Mouse (Mus musculus) limb, embryonic 13.5 days (tissue): ENCODE data around the gene Kdm5a. TPM values are rescaled to one million over a fixed set of nuclear protein-coding genes. Genes with fewer than 3 reads are reported as not detected.

ENCODE experiments used
- ATAC-seq: fragments of 200-750 bp; cut with Nextera tagmentation; 2 replicates; pipeline ENCODE4 v1.8.0; 2017; ENCODE audit warnings: low read depth, moderate number of reproducible peaks, moderate TSS enrichment; ENCODE audit not compliant: low FRiP score
- H3K27ac ChIP-seq: fragments of 300-500 bp; sonication (generic); 2 replicates; pipeline ENCODE4 v1.5.1; 2015; ENCODE audit warnings: inconsistent platforms, mild to moderate bottlenecking, moderate library complexity
- H3K27me3 ChIP-seq: fragments of 300-500 bp; sonication (generic); 2 replicates; pipeline ENCODE4 v1.6.1; 2015; ENCODE audit warnings: mild to moderate bottlenecking, inconsistent platforms
- H3K36me3 ChIP-seq: fragments of 300-500 bp; sonication (generic); 2 replicates; pipeline ENCODE4 v1.6.1; 2015; ENCODE audit warnings: inconsistent platforms, mild to moderate bottlenecking, moderate library complexity
- H3K4me1 ChIP-seq: fragments of 300-500 bp; sonication (generic); 2 replicates; pipeline ENCODE4 v1.6.1; 2015; ENCODE audit warnings: inconsistent platforms
- H3K4me2 ChIP-seq: fragments of 300-500 bp; sonication (generic); replicated peaks from 2 replicates; pipeline ENCODE4 v1.6.1; 2015; ENCODE audit warnings: inconsistent platforms, mild to moderate bottlenecking, moderate library complexity
- H3K4me3 ChIP-seq: fragments of 300-500 bp; sonication (generic); 2 replicates; pipeline ENCODE4 v1.5.1; 2015; ENCODE audit warnings: moderate library complexity, mild to moderate bottlenecking, inconsistent platforms
- H3K9ac ChIP-seq: fragments of 300-500 bp; sonication (generic); 2 replicates; pipeline ENCODE4 v1.6.1; 2015; ENCODE audit warnings: mild to moderate bottlenecking, inconsistent platforms
- H3K9me3 ChIP-seq: fragments of 300-500 bp; sonication (generic); 2 replicates; pipeline ENCODE4 v1.6.1; 2016; ENCODE audit warnings: inconsistent platforms
- WGBS: fragments of 180-500 bp; shearing (Covaris S2); methylation state at CpG from one replicate; pipeline ENCODE4 v1.1.7; 2015; 5-methylcytosine and 5-hydroxymethylcytosine counted together
- polyA plus RNA-seq: library from polyadenylated mRNA; unstranded; fragments of >200 nt; fragmentation: Nextera tagmentation; extraction: Ambion mirVana; gene quantifications from 2 replicates; pipeline ENCODE4 v1.2.1, GENCODE M21; 2015

Kdm5a gene
- polyA plus RNA-seq, 1 experiment from 2014 or later = 52.2 TPM

- Histone ChIP-seq H3K27me3 (no peaks in the 10 kb centered on the region), H3K4me2 (peak overlapping the region; percentile 91), H3K9me3 (no peaks in the 10 kb centered on the region), H3K36me3 (peaks cover 10% of the 10 kb centered on the region), H3K9ac (peak overlapping the region; percentile 91), H3K4me1 (peaks cover 17% of the 10 kb centered on the region), H3K27ac (peak overlapping the region; percentile 95), H3K4me3 (peak overlapping the region; percentile 91)
- WGBS = 23% methylated on average over 15 of the region's 15 CpGs
- peak; percentile 22 for ATAC-seq
Observed at GRCm38 (mm10) chr6:120362774-120363687, 893 bp upstream of the Kdm5a start.

GRCm38 (mm10) chr6:120364523-120364905, 590 bp downstream of the Kdm5a start:
- WGBS = under 1% methylated on average over 31 of the region's 31 CpGs
- Histone ChIP-seq H3K4me1 (peaks cover 17% of the 10 kb centered on the region), H3K9ac (peak overlapping the region; percentile 91), H3K36me3 (peaks cover 25% of the 10 kb centered on the region), H3K27ac (peak overlapping the region; percentile 95), H3K27me3 (no peaks in the 10 kb centered on the region), H3K4me3 (peak overlapping the region; percentile 91), H3K4me2 (peak overlapping the region; percentile 91), H3K9me3 (no peaks in the 10 kb centered on the region)
- no peak for ATAC-seq

DNA sequence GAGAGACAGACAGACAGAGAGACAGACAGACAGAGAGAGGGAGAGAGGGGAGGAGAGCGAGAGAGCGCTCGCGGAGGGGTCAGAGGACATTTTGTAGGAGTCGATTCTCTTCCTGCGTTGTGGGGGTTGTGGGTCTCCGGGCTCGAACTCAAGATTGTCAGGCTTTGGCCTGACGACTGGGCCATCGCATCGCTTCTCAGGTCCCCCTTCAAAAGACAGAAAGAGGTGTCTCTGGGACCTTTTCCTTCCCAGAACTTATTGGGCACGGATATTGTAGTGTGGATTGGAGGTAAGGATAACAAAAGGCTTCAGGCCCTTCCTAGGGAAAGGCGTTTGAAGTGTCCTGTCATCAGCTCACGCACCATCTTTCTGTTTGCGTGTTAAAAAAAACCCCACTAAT, 1.1 kb downstream of the Kdm5a start:
- H3K9ac ChIP-seq = peak overlapping the region; percentile 91
- no peak for ATAC-seq
- peak overlapping the region; percentile 91 for H3K4me3 ChIP-seq
- H3K4me1 ChIP-seq = peaks cover 17% of the 10 kb centered on the region
- no peaks in the 10 kb centered on the region for H3K9me3 ChIP-seq
- H3K4me2 ChIP-seq = peak overlapping the region; percentile 91
- no peak overlapping the region for H3K27ac ChIP-seq
- whole genome bisulfite sequencing = 6% methylated on average over 15 of the region's 15 CpGs
- peaks cover 30% of the 10 kb centered on the region for H3K36me3 ChIP-seq
- H3K27me3 ChIP-seq = no peaks in the 10 kb centered on the region

DNA sequence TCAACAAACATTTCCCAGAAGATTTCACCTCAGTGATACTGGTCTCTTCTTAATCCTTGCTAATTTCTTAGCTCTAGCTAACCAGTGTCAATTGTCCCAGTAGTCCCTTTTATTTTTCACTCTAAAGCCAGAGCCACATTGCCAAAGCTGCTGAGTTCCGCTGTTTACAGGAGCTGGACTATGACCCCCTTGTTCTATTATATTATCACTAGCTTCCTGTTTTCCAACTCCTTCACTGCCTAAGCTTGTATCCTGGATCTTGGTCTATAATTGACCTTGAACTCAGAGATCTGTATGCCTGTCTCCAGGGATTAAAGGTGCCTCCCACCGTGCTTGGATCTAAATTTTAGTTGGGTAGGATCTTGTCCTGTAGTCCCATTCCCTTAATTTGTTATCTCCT, 12.8 kb downstream of the Kdm5a start:
- no peaks in the 10 kb centered on the region for H3K27me3 ChIP-seq
- WGBS = 94% methylated on average over 2 of the region's 2 CpGs
- H3K9ac ChIP-seq = no peak overlapping the region
- H3K4me1 ChIP-seq = no peaks in the 10 kb centered on the region
- no peaks in the 10 kb centered on the region for H3K9me3 ChIP-seq
- no peak overlapping the region for H3K4me2 ChIP-seq
- H3K36me3 ChIP-seq = peaks cover 83% of the 10 kb centered on the region
- no peak overlapping the region for H3K4me3 ChIP-seq
- ATAC-seq = no peak
- no peak overlapping the region for H3K27ac ChIP-seq

DNA sequence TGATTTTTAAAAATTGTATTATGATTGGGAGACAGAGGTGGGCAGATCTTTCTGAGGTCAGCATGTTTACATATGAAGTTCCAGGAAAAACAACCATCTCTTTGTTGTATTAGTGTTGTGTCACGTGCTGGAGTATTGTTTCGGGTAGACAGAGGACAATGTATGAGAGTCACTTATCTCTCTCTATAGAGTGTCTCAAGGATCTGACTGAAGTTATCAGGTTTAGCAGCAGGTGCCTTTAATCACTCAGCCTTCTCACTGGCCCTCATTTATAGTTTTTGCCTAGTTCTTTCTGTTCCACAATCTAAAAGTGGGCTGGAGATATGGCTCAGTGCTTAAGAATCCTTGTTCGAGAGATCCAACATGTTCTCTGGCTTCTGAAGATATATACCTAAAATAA, 26.1 kb downstream of the Kdm5a start:
- WGBS = 89% methylated on average over 3 of the region's 3 CpGs
- peaks cover 56% of the 10 kb centered on the region for H3K36me3 ChIP-seq
- no peak overlapping the region for H3K4me2 ChIP-seq
- no peaks in the 10 kb centered on the region for H3K4me1 ChIP-seq
- H3K9me3 ChIP-seq = no peaks in the 10 kb centered on the region
- no peak overlapping the region for H3K27ac ChIP-seq
- no peak overlapping the region for H3K9ac ChIP-seq
- no peak overlapping the region for H3K4me3 ChIP-seq
- no peak for ATAC-seq
- H3K27me3 ChIP-seq = no peaks in the 10 kb centered on the region

GRCm38 (mm10) chr6:120392811-120393210, 28.9 kb downstream of the Kdm5a start:
- H3K4me2 ChIP-seq = no peak overlapping the region
- no peak overlapping the region for H3K4me3 ChIP-seq
- no peak for ATAC-seq
- H3K9ac ChIP-seq = no peak overlapping the region
- H3K36me3 ChIP-seq = peaks cover 72% of the 10 kb centered on the region
- H3K27ac ChIP-seq = no peak overlapping the region
- H3K9me3 ChIP-seq = no peaks in the 10 kb centered on the region
- no peaks in the 10 kb centered on the region for H3K27me3 ChIP-seq
- H3K4me1 ChIP-seq = no peaks in the 10 kb centered on the region
- WGBS = 90% methylated on average over 2 of the region's 2 CpGs

GRCm38 (mm10) chr6:120395622-120396345, 31.9 kb downstream of the Kdm5a start:
- Histone ChIP-seq H3K27me3 (no peaks in the 10 kb centered on the region), H3K9ac (no peak overlapping the region), H3K27ac (no peak overlapping the region), H3K9me3 (no peaks in the 10 kb centered on the region), H3K36me3 (peaks cover 78% of the 10 kb centered on the region), H3K4me3 (no peak overlapping the region), H3K4me2 (no peak overlapping the region), H3K4me1 (no peaks in the 10 kb centered on the region)
- WGBS = 90% methylated on average over 5 of the region's 5 CpGs
- ATAC-seq = no peak

DNA sequence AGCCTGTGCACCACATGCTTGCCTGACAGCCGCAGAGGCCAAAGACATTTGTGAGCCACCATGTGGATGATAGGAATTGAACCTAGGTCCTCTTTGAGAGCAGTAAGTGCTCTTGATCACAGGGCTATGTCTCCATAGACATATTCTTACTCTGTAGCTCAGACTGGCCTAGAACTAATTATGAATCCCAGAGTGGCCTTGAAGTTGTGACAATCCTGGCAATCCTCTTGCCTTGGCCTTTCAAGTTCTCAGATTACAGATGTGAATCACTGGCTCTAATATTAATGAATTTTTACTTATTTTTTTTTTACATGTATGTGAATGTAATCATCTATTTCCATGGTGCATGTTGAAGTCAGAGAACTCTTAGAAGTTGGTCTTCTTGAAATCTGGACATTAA, 40.0 kb downstream of the Kdm5a start:
- Histone ChIP-seq H3K9ac (no peak overlapping the region), H3K4me3 (no peak overlapping the region), H3K4me2 (no peak overlapping the region), H3K27ac (no peak overlapping the region), H3K4me1 (no peaks in the 10 kb centered on the region), H3K27me3 (no peaks in the 10 kb centered on the region), H3K36me3 (peaks cover 75% of the 10 kb centered on the region), H3K9me3 (no peaks in the 10 kb centered on the region)
- WGBS = 96% methylated on average over 1 of the region's 1 CpGs
- ATAC-seq = no peak

GRCm38 (mm10) chr6:120438161-120438560, 74.2 kb downstream of the Kdm5a start:
- no peak for ATAC-seq
- Histone ChIP-seq H3K27ac (no peak overlapping the region), H3K4me2 (no peak overlapping the region), H3K4me3 (no peak overlapping the region), H3K36me3 (peaks cover 71% of the 10 kb centered on the region), H3K4me1 (no peaks in the 10 kb centered on the region), H3K9ac (no peak overlapping the region), H3K27me3 (no peaks in the 10 kb centered on the region), H3K9me3 (no peaks in the 10 kb centered on the region)
- 89% methylated on average over 3 of the region's 3 CpGs for WGBS

DNA sequence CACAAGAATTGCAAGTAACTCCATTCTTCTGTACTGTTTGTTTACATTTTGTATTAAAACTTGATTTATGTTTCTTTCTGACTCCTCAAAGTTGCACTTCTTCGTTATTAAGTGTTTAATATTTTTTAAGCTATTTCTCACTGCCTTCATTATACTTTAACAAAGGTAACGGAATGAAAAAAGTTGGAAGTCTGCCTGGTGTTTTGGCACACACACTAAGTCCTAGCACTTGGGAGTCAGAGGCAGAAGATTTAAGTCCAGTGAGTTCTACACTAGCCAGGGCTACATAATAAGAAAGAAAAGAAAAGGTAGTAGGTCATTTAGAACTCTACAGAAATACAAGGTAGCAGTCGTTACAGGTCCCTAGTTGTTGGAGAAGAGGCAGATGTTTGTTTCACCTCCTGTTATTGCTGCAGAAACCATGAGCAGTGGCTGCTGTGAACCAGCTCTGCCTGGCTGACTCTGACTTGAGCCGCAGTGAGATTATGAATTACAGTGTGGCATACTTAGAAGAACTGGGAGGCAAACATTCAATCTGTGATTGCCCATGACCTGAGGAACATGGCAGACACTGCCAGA, 78.3 kb downstream of the Kdm5a start:
- Histone ChIP-seq H3K4me1 (0 out of 2 replicates have a peak, but pooled peaks cover 4% of the 10 kb centered on the region), H3K36me3 (peaks cover 57% of the 10 kb centered on the region), H3K27ac (no peak overlapping the region), H3K27me3 (no peaks in the 10 kb centered on the region), H3K9ac (no peak overlapping the region), H3K9me3 (no peaks in the 10 kb centered on the region), H3K4me3 (no peak overlapping the region), H3K4me2 (no peak overlapping the region)
- 86% methylated on average over 4 of the region's 4 CpGs for WGBS
- no peak for ATAC-seq

DNA sequence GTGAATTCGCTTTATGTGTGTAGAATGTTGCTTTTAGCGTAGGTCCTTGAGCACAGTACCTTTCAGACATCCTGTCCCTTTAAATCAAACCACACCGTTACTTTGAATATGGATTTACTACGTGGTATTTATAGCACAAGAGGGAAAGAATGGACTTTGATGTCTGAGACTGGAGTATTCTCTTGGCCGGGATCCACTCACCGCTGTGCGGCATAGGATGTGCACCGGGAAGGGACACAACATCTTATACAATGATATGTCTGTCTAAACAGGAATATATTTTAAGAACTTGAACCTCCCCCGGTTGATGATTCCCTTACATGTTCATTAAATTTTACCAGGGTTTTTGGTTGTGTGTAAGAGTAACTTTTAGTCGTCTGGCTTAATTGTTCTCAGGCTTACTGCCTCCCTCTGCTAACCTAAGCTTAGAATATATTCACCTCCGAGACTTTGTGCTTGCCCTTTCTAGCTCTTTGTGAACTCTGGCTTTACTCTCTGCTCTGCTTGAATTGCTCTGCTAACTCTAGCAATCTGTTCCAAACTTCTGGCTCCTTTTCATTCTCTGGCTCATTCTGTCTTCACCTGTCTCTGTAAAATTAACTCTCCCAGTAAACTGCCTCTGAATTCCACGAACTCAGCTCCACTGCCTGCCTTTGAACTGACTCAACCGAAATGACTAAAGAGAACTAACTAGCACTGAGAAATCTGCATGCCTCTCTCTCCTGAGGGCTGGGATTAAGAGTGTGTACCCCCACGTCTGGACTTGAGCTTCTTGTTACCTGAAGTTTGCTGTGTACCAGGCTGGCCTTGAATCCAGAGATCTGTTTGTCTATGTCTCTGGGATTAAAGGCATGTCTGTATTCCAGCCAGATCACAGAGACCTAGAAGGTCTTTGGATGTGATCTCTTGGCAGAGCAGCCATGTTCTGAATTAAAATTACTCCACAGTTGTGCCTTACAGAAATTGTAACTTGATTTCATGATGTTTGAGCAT, 79.7 kb downstream of the Kdm5a start:
- WGBS = 64% methylated on average over 14 of the region's 14 CpGs
- 0 out of 2 replicates have a peak, but pooled peaks cover 4% of the 10 kb centered on the region for H3K4me1 ChIP-seq

More for the DNA sequence above, 79.7 kb downstream of the Kdm5a start:
- H3K27ac ChIP-seq = no peak overlapping the region
- H3K9ac ChIP-seq = no peak overlapping the region
- no peak for ATAC-seq
- peaks cover 49% of the 10 kb centered on the region for H3K36me3 ChIP-seq
- no peaks in the 10 kb centered on the region for H3K9me3 ChIP-seq
- H3K4me3 ChIP-seq = no peak overlapping the region
- no peaks in the 10 kb centered on the region for H3K27me3 ChIP-seq
- H3K4me2 ChIP-seq = no peak overlapping the region
